In the genomic region with DNA sequence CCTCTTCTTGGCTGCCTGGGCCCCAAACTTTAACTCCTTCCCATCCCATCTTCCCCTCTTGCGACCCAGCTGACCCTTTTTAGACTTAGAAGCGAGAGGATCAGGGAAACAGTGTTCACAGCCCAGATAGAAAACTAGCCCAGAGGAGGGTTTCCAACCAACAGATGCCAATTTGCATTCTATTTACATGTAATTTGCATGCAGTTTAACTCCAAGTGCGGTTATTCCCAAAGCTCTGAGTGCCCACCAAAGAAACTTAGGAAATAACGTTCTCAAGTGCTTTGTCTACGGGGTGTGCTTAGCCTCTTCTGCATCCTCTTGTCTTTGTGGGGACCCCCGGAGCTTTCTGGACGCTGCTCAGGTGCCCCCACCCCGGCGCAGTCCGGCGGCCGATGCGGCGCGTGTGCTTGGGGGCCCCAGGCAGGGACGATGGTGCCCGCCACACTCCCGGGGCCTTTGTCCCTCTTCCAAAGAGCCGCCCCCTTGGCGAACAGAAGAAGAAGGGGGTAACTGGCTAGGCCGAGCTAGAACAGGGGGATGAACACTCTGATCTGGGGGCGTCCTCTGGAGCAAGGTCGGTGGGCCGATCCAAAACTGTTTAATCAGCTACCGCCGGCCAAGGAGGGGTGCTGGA, we compare ENCODE assay signal across 8 mouse cellular contexts. TPM values are rescaled to one million over a fixed set of nuclear protein-coding genes. Genes with fewer than 3 reads are reported as not detected.
A peak's percentile ranks its signal among the peaks of the same experiment; 100 is the strongest.
DNase-seq lines count a peak whose midpoint lies in the region; ATAC-seq and TF ChIP-seq lines count a peak whose summit lies in the region.

No protein-coding gene starts in this region.

- WGBS in kidney, adult 2 months = 9% methylated on average over 26 of the region's 26 CpGs
- WGBS in embryonic facial prominence, embryonic 13.5 days = under 1% methylated on average over 26 of the region's 26 CpGs
- WGBS in hindbrain, embryonic 15.5 days = 1% methylated on average over 26 of the region's 26 CpGs
- under 1% methylated on average over 26 of the region's 26 CpGs for WGBS in midbrain, embryonic 16.5 days

- H3K27me3 ChIP-seq in kidney, adult 2 months (replicated peaks; ENCODE audit: control insufficient read depth, insufficient read depth, low read length) = no peaks in the 10 kb centered on the region
- H3K27me3 ChIP-seq in embryonic facial prominence, embryonic 13.5 days = 0 out of 2 replicates have a peak, but pooled peaks cover 3% of the 10 kb centered on the region
- no peaks in the 10 kb centered on the region for H3K27me3 ChIP-seq in hindbrain, embryonic 15.5 days
- H3K27me3 ChIP-seq in midbrain, embryonic 16.5 days (ENCODE audit: control insufficient read depth, insufficient read depth, low read depth, low read length) = no peaks in the 10 kb centered on the region

- H3K36me3 ChIP-seq in kidney, adult 2 months (ENCODE audit: control insufficient read depth, insufficient read depth, low read length) = no peaks in the 10 kb centered on the region
- no peaks in the 10 kb centered on the region for H3K36me3 ChIP-seq in embryonic facial prominence, embryonic 13.5 days
- H3K36me3 ChIP-seq in hindbrain, embryonic 15.5 days = no peaks in the 10 kb centered on the region
- H3K36me3 ChIP-seq in midbrain, embryonic 16.5 days (ENCODE audit: control insufficient read depth, insufficient read depth, low read length) = no peaks in the 10 kb centered on the region

- no peak for DNase-seq in kidney, adult 2 months
- DNase-seq in kidney, adult 8-10 months = no peak
- peak; percentile 28 for DNase-seq in ES-CJ7 (ENCODE audit: low read depth, low spot score)
- DNase-seq in right cerebral cortex, postnatal 4 days = no peak
- DNase-seq in layer of hippocampus, postnatal 25 days (ENCODE audit: extremely low spot score in 1 of 2, low spot score in 1 of 2) = no peak

- H3K9ac ChIP-seq in embryonic facial prominence, embryonic 13.5 days = peak overlapping the region; percentile 85
- peak overlapping the region; percentile 50 for H3K9ac ChIP-seq in hindbrain, embryonic 15.5 days
- peak overlapping the region; percentile 67 for H3K9ac ChIP-seq in midbrain, embryonic 16.5 days (ENCODE audit: low read depth, low read length)

- TF ChIP-seq CTCF in kidney, adult 2 months (conservative IDR thresholded peaks at IDR 0.05; ENCODE audit: insufficient read depth, insufficient read length, low read depth, low read length) = no peak

- H3K4me3 ChIP-seq in kidney, adult 2 months (ENCODE audit: insufficient read depth, low read depth, low read length) = peak overlapping the region; percentile 60
- peak overlapping the region; percentile 70 for H3K4me3 ChIP-seq in embryonic facial prominence, embryonic 13.5 days
- peak overlapping the region; percentile 43 for H3K4me3 ChIP-seq in hindbrain, embryonic 15.5 days
- H3K4me3 ChIP-seq in midbrain, embryonic 16.5 days (ENCODE audit: low read depth, low read length) = peak overlapping the region; percentile 59

- H3K4me2 ChIP-seq in embryonic facial prominence, embryonic 13.5 days = peak overlapping the region; percentile 94
- peak overlapping the region; percentile 64 for H3K4me2 ChIP-seq in hindbrain, embryonic 15.5 days
- H3K4me2 ChIP-seq in midbrain, embryonic 16.5 days (ENCODE audit: low read length) = peak overlapping the region; percentile 89

- H3K27ac ChIP-seq in kidney, adult 2 months (ENCODE audit: insufficient read depth, low read depth, low read length) = no peak overlapping the region
- peak overlapping the region; percentile 75 for H3K27ac ChIP-seq in embryonic facial prominence, embryonic 13.5 days
- H3K27ac ChIP-seq in hindbrain, embryonic 15.5 days (replicated peaks) = peak overlapping the region; percentile 9
- H3K27ac ChIP-seq in midbrain, embryonic 16.5 days (ENCODE audit: low read length) = peak overlapping the region; percentile 41

- H3K9me3 ChIP-seq in embryonic facial prominence, embryonic 13.5 days = no peaks in the 10 kb centered on the region
- no peaks in the 10 kb centered on the region for H3K9me3 ChIP-seq in hindbrain, embryonic 15.5 days
- H3K9me3 ChIP-seq in midbrain, embryonic 16.5 days (replicated peaks; ENCODE audit: control insufficient read depth, low read length, poor library complexity, severe bottlenecking) = no peaks in the 10 kb centered on the region

- H3K4me1 ChIP-seq in kidney, adult 2 months (ENCODE audit: control insufficient read depth, insufficient read depth, low read length) = no peaks in the 10 kb centered on the region
- H3K4me1 ChIP-seq in embryonic facial prominence, embryonic 13.5 days = peaks cover 37% of the 10 kb centered on the region
- peaks cover 61% of the 10 kb centered on the region for H3K4me1 ChIP-seq in hindbrain, embryonic 15.5 days (replicated peaks)
- H3K4me1 ChIP-seq in midbrain, embryonic 16.5 days (ENCODE audit: control insufficient read depth, insufficient read depth, low read length) = peaks cover 48% of the 10 kb centered on the region

- TF ChIP-seq POLR2A in kidney, adult 2 months (IDR thresholded peaks at IDR 0.05; ENCODE audit: low read depth, low read length) = no peak

- no peak for ATAC-seq in embryonic facial prominence, embryonic 13.5 days (ENCODE audit: insufficient number of reproducible peaks, insufficient read depth, low FRiP score, low TSS enrichment, low read depth)
- ATAC-seq in hindbrain, embryonic 15.5 days (ENCODE audit: low FRiP score, low read depth) = 0 out of 2 replicates have a peak, but pooled peaks have one; percentile 4
- peak; percentile 4; the same call in 1 of the 2 replicates for ATAC-seq in midbrain, embryonic 16.5 days

RNA-seq across cellular contexts. Expression of a gene that starts 1.3 kb away (rescaled TPM):
- 18.9 and 22.6 TPM in 2 replicates for polyA plus RNA-seq in kidney, adult 2 months (2012; rRNA removed)
- 9.7 and 11.5 TPM in 2 replicates for polyA plus RNA-seq in embryonic facial prominence, embryonic 13.5 days (2015; fragmentation: Nextera tagmentation; extraction: Ambion mirVana)
- 5.2 and 5.9 TPM in 2 replicates for polyA plus RNA-seq in hindbrain, embryonic 15.5 days (2015; fragmentation: Nextera tagmentation; extraction: Ambion mirVana)
- 2.9 and 3.1 TPM in 2 replicates for polyA plus RNA-seq in midbrain, embryonic 16.5 days (2015; fragmentation: Nextera tagmentation; extraction: Ambion mirVana)
- 100 to 1,000 TPM; 110 to 125 TPM for total RNA-seq in layer of hippocampus, postnatal 25 days (2021)
